In the genomic region with DNA sequence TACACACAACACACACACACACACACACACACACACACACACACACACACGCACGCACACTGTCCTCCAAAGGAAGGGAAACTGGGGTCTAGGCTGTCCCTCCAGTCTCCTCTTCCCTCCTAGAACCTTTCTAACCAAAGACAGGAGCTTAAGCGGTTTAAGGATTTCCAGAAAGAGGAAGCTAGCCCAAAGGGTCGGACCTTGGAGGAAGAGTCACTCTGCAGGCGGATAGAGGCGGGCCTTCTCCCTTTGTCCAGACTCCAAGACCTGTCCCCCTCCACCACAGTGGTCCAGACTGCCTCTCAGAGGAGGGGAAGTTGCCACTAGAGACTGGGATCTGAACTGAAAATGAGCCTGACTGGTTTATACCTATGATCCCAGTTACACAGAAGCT, we compare ENCODE assay signal across 1 mouse cellular context.
TF ChIP-seq lines count a peak whose summit lies in the region.

No protein-coding gene starts in this region.

TF ChIP-seq in MEL, 35 proteins besides CTCF, POLR2A, EP300 and RAD21 (continued from another document):
- TF ChIP-seq NELFE (IDR thresholded peaks at IDR 0.05; ENCODE audit: low read depth, low read length), result no peak
